Mouse (Mus musculus) myocyte (in vitro differentiated cells): ENCODE results near the gene Rtn2.

Experiments
- E2F4 ChIP-seq: IDR thresholded peaks from one replicate; pipeline ENCODE4 v1.6.1; 2011; ENCODE audit warnings: mild to moderate bottlenecking, control low read depth, moderate library complexity; ENCODE audit not compliant: insufficient read depth
- MAX ChIP-seq: IDR thresholded peaks from one replicate; pipeline ENCODE4 v1.6.1; 2011; ENCODE audit warnings: low read depth, mild to moderate bottlenecking, control low read depth
- MYOD1 ChIP-seq, 3 experiments: IDR thresholded peaks; one replicate each; pipeline ENCODE4 v1.6.1; 2011; ENCODE audit warnings: control low read depth in 2 of 3, low read depth in 2 of 3, mild to moderate bottlenecking in 2 of 3, moderate library complexity in 1 of 3; ENCODE audit not compliant: insufficient read length in 2 of 3, control insufficient read depth in 1 of 3
- MYOG ChIP-seq, 3 experiments: IDR thresholded peaks; one replicate each; pipeline ENCODE4 v1.6.1; 2011; ENCODE audit warnings: control low read depth in 2 of 3, low read depth in 2 of 3, mild to moderate bottlenecking in 2 of 3; ENCODE audit not compliant: insufficient read length in 2 of 3, control insufficient read depth in 1 of 3, insufficient read depth in 1 of 3
- POLR2A ChIP-seq: IDR thresholded peaks from one replicate; pipeline ENCODE4 v1.6.1; 2011; ENCODE audit warnings: low read depth, mild to moderate bottlenecking, control low read depth, moderate library complexity; ENCODE audit not compliant: insufficient read length
- POLR2AphosphoS2 ChIP-seq: IDR thresholded peaks from one replicate; pipeline ENCODE4 v1.6.1; 2011; ENCODE audit warnings: low read depth, control low read depth; ENCODE audit not compliant: insufficient read length
- REST ChIP-seq: IDR thresholded peaks from one replicate; pipeline ENCODE4 v1.6.1; 2011; ENCODE audit warnings: mild to moderate bottlenecking, control low read depth, moderate library complexity; ENCODE audit not compliant: insufficient read depth, insufficient read length
- SRF ChIP-seq: IDR thresholded peaks from one replicate; pipeline ENCODE4 v1.6.1; 2011; ENCODE audit warnings: low read depth; ENCODE audit not compliant: control insufficient read depth, insufficient read length
- TCF12 ChIP-seq: IDR thresholded peaks from one replicate; pipeline ENCODE4 v1.6.1; 2011; ENCODE audit warnings: mild to moderate bottlenecking, control low read depth; ENCODE audit not compliant: poor library complexity, insufficient read depth, severe bottlenecking
- USF1 ChIP-seq: IDR thresholded peaks from one replicate; pipeline ENCODE4 v1.6.1; 2011; ENCODE audit warnings: low read depth, mild to moderate bottlenecking, control low read depth, moderate library complexity

DNA sequence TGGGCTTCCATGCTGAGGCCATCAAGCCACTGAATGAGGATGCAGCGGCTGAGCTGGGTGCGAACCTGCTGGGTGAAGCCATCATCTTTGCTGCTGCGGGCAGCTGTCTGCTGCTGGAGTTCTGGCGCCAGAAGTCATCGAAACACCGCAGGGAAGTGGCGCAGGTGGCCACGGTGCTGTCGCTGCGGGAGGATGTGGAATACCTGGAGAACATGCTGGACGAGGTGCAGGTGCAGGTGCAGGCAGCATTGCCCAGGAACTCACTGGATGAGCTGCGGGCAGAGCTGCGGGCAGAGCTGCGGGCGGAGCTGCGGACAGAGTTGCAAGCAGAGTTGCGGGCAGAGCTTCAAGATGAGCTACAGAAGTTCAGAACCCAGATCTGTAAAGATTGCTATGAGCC, 27.0 kb upstream of the Rtn2 start:
- TF ChIP-seq POLR2AphosphoS2, result peak; percentile 79
- TF ChIP-seq SRF, result no peak
- peak; percentile 39 for TF ChIP-seq POLR2A
- TF ChIP-seq USF1, result no peak
- no peak for TF ChIP-seq TCF12
- no peak for TF ChIP-seq MYOD1 (IDR thresholded peaks at IDR 0.05; ENCODE audit: control insufficient read depth in 1 of 3, insufficient read length in 2 of 3, low read depth in 2 of 3)
- no peak for TF ChIP-seq MAX
- peak in 1 of 3 experiments; percentile 3 for TF ChIP-seq MYOG (IDR thresholded peaks at IDR 0.05; ENCODE audit: control insufficient read depth in 1 of 3, insufficient read depth in 1 of 3, insufficient read length in 2 of 3, low read depth in 2 of 3)
- no peak for TF ChIP-seq E2F4
- TF ChIP-seq REST, result no peak
